23 mouse cellular contexts compared by ENCODE assay signal in genomic region chr13:85278951-85279350, GRCm38 (mm10). TPM values are rescaled to one million over a fixed set of nuclear protein-coding genes. Genes with fewer than 3 reads are reported as not detected.
A peak's percentile ranks its signal among the peaks of the same experiment; 100 is the strongest.
DNase-seq lines count a peak whose midpoint lies in the region; ATAC-seq lines count a peak whose summit lies in the region.
"Had no signal": no experiment of that assay in that cellular context is flagged by ENCODE, and none has a peak within 500 bp of the region (broad histone marks: within the 10 kb centered on the region; RNA-seq: fewer than 3 reads in every experiment).

No protein-coding gene starts in this region.

- H3K27me3 ChIP-seq in forebrain, embryonic 13.5 days, result no peaks in the 10 kb centered on the region
- no peaks in the 10 kb centered on the region for H3K27me3 ChIP-seq in forebrain, embryonic 10.5 days (ENCODE audit: poor library complexity, severe bottlenecking)
- no peaks in the 10 kb centered on the region for H3K27me3 ChIP-seq in heart, embryonic 16.5 days (ENCODE audit: control insufficient read depth, insufficient read depth, low read length)
- H3K27me3 ChIP-seq in limb, embryonic 10.5 days (ENCODE audit: low read depth, poor library complexity, severe bottlenecking), result no peaks in the 10 kb centered on the region
- H3K27me3 ChIP-seq: heart, embryonic 13.5 days; hindbrain, embryonic 12.5 days; hindbrain, embryonic 15.5 days; Patski had no signal

- no peak overlapping the region for H3K4me3 ChIP-seq in forebrain, embryonic 13.5 days
- no peak overlapping the region for H3K4me3 ChIP-seq in forebrain, embryonic 10.5 days
- no peak overlapping the region for H3K4me3 ChIP-seq in heart, embryonic 16.5 days (ENCODE audit: low read length)
- no peak overlapping the region for H3K4me3 ChIP-seq in limb, embryonic 10.5 days
- H3K4me3 ChIP-seq: gastrocnemius, adult 2 months; heart, embryonic 13.5 days; hindbrain, embryonic 12.5 days; hindbrain, embryonic 15.5 days had no signal

- no peaks in the 10 kb centered on the region for H3K36me3 ChIP-seq in forebrain, embryonic 13.5 days (ENCODE audit: poor library complexity, severe bottlenecking)
- H3K36me3 ChIP-seq in forebrain, embryonic 10.5 days (replicated peaks), result no peaks in the 10 kb centered on the region
- no peaks in the 10 kb centered on the region for H3K36me3 ChIP-seq in heart, embryonic 16.5 days (ENCODE audit: control insufficient read depth, insufficient read depth)
- no peaks in the 10 kb centered on the region for H3K36me3 ChIP-seq in limb, embryonic 10.5 days
- H3K36me3 ChIP-seq: hindbrain, embryonic 12.5 days; hindbrain, embryonic 15.5 days had no signal

- no peak overlapping the region for H3K9ac ChIP-seq in forebrain, embryonic 13.5 days
- no peak overlapping the region for H3K9ac ChIP-seq in heart, embryonic 16.5 days (ENCODE audit: low read length)
- H3K9ac ChIP-seq: heart, embryonic 13.5 days; hindbrain, embryonic 12.5 days; hindbrain, embryonic 15.5 days had no signal

- no peaks in the 10 kb centered on the region for H3K9me3 ChIP-seq in forebrain, embryonic 13.5 days (replicated peaks)
- H3K9me3 ChIP-seq in forebrain, embryonic 10.5 days, result no peaks in the 10 kb centered on the region
- no peaks in the 10 kb centered on the region for H3K9me3 ChIP-seq in heart, embryonic 16.5 days (replicated peaks; ENCODE audit: control insufficient read depth, low read length)
- no peaks in the 10 kb centered on the region for H3K9me3 ChIP-seq in limb, embryonic 10.5 days (replicated peaks)
- H3K9me3 ChIP-seq: heart, embryonic 13.5 days; hindbrain, embryonic 12.5 days; hindbrain, embryonic 15.5 days had no signal

- H3K4me2 ChIP-seq in forebrain, embryonic 13.5 days, result no peak overlapping the region
- no peak overlapping the region for H3K4me2 ChIP-seq in heart, embryonic 16.5 days (ENCODE audit: low read depth, low read length)
- H3K4me2 ChIP-seq: heart, embryonic 13.5 days; hindbrain, embryonic 12.5 days; hindbrain, embryonic 15.5 days had no signal

- peaks cover 12% of the 10 kb centered on the region; the same call in 1 of the 2 replicates for H3K4me1 ChIP-seq in forebrain, embryonic 13.5 days
- no peaks in the 10 kb centered on the region for H3K4me1 ChIP-seq in forebrain, embryonic 10.5 days
- peaks cover 10% of the 10 kb centered on the region for H3K4me1 ChIP-seq in heart, embryonic 16.5 days (ENCODE audit: control insufficient read depth, insufficient read depth, low read length)
- no peaks in the 10 kb centered on the region for H3K4me1 ChIP-seq in limb, embryonic 10.5 days
- H3K4me1 ChIP-seq: hindbrain, embryonic 12.5 days had no signal

- H3K27ac ChIP-seq in forebrain, embryonic 13.5 days, result no peak overlapping the region
- no peak overlapping the region for H3K27ac ChIP-seq in forebrain, embryonic 10.5 days
- peak overlapping the region; percentile 18; the same call in 1 of the 2 replicates for H3K27ac ChIP-seq in heart, embryonic 16.5 days (ENCODE audit: low read length)
- no peak overlapping the region for H3K27ac ChIP-seq in limb, embryonic 10.5 days
- H3K27ac ChIP-seq: gastrocnemius, adult 2 months; heart, embryonic 13.5 days; hindbrain, embryonic 12.5 days; hindbrain, embryonic 15.5 days had no signal

- 0 out of 2 replicates have a peak, but pooled peaks have one; percentile 41 for ATAC-seq in forebrain, embryonic 13.5 days
- ATAC-seq in heart, embryonic 16.5 days (replicated peaks; ENCODE audit: extremely low read depth, insufficient read depth, low FRiP score), result no peak
- ATAC-seq in common myeloid progenitor, adult 5-6 weeks (replicated peaks; ENCODE audit: low read depth, poor library complexity, severe bottlenecking), result peak; percentile 60
- ATAC-seq: forebrain, embryonic 16.5 days; intestine, postnatal 0 days had no signal

- no peak for DNase-seq in forebrain, embryonic 10.5 days (ENCODE audit: extremely low spot score, low spot score)
- DNase-seq in heart, adult 9 months (ENCODE audit: low spot score in 2 of 2), result no peak
- no peak for DNase-seq in thymus, postnatal 0 days (ENCODE audit: low spot score)
- DNase-seq in limb, embryonic 10.5 days (ENCODE audit: low spot score), result no peak
- DNase-seq: adrenal gland, postnatal 10 days; adrenal gland, postnatal 36 days; cerebellum, adult 11 months; cerebellum, adult 8-10 months; cerebellum, postnatal 10 days; cerebellum, postnatal 36 days; gastrocnemius, adult 2 months; gastrocnemius, postnatal 14 days; heart, adult 11 months; heart, postnatal 14 days had no signal

RNA-seq across cellular contexts. Expression of gene Rasa1, which starts 10.0 kb away (rescaled TPM):
- 71.4 and 74.6 TPM in 2 replicates for polyA plus RNA-seq in forebrain, embryonic 13.5 days (2015; fragmentation: Nextera tagmentation; extraction: Ambion mirVana)
- 47.3 and 48.8 TPM in 2 replicates for polyA plus RNA-seq in forebrain, embryonic 10.5 days (2016; fragmentation: Nextera tagmentation; extraction: Ambion mirVana)
- 29.9 and 33.1 TPM in 2 replicates for polyA plus RNA-seq in heart, embryonic 16.5 days (2015; fragmentation: Nextera tagmentation; extraction: Ambion mirVana)
- total RNA-seq in common myeloid progenitor, adult 5-6 weeks (2017), result 80.6 and 136 TPM in 2 replicates
- 47.5 and 54.7 TPM in 2 replicates for polyA plus RNA-seq in thymus, postnatal 0 days (2015; fragmentation: Nextera tagmentation; extraction: Ambion mirVana)
- polyA plus RNA-seq in limb, embryonic 10.5 days (2016; fragmentation: Nextera tagmentation; extraction: Ambion mirVana), result 38.8 and 48.7 TPM in 2 replicates
